Mouse (Mus musculus) intestine, postnatal 0 days (tissue): ENCODE data around the gene Map1lc3b. TPM values are rescaled to one million over a fixed set of nuclear protein-coding genes. Genes with fewer than 3 reads are reported as not detected.

ENCODE experiments used
- ATAC-seq: fragments of 200-750 bp; cut with Nextera tagmentation; 2 replicates; pipeline ENCODE4 v1.8.0; 2017; ENCODE audit warnings: mild to moderate bottlenecking, moderate TSS enrichment, moderate library complexity
- H3K27ac ChIP-seq: fragments of 300-500 bp; sonication (generic); 2 replicates; pipeline ENCODE4 v1.5.1; 2014; ENCODE audit warnings: mild to moderate bottlenecking, low read depth, low read length, moderate library complexity
- H3K27me3 ChIP-seq: fragments of 300-500 bp; sonication (generic); replicated peaks from 2 replicates; pipeline ENCODE4 v1.6.1; 2014; ENCODE audit warnings: low read length, mixed read lengths; ENCODE audit not compliant: control insufficient read depth, insufficient read depth
- H3K36me3 ChIP-seq: fragments of 300-500 bp; sonication (generic); 2 replicates; pipeline ENCODE4 v1.6.1; 2014; ENCODE audit warnings: mild to moderate bottlenecking, moderate library complexity; ENCODE audit not compliant: control insufficient read depth, insufficient read depth
- H3K4me1 ChIP-seq: fragments of 300-500 bp; sonication (generic); replicated peaks from 2 replicates; pipeline ENCODE4 v1.6.1; 2014; ENCODE audit warnings: antibody characterized with exemption, low read length, mixed read lengths; ENCODE audit not compliant: control insufficient read depth, insufficient read depth
- H3K4me2 ChIP-seq: fragments of 300-500 bp; sonication (generic); replicated peaks from 2 replicates; pipeline ENCODE4 v1.6.1; 2014; ENCODE audit warnings: low read depth, mild to moderate bottlenecking, moderate library complexity
- H3K4me3 ChIP-seq: fragments of 300-500 bp; sonication (generic); 2 replicates; pipeline ENCODE4 v1.5.1; 2014; ENCODE audit warnings: low read depth, low read length
- H3K9ac ChIP-seq: fragments of 300-500 bp; sonication (generic); 2 replicates; pipeline ENCODE4 v1.6.1; 2014; ENCODE audit warnings: mild to moderate bottlenecking, low read depth, low read length
- H3K9me3 ChIP-seq: fragments of 300-500 bp; sonication (generic); 2 replicates; pipeline ENCODE4 v1.6.1; 2016; ENCODE audit warnings: mixed run types; ENCODE audit not compliant: control insufficient read depth
- CTCF ChIP-seq: sonication (generic); IDR thresholded peaks from 2 replicates; pipeline ENCODE4 v1.5.1; 2016; ENCODE audit warnings: low read depth, mild to moderate bottlenecking, control low read depth, antibody characterized with exemption, moderate library complexity
- WGBS: fragments of 180-500 bp; shearing (Covaris S2); extraction: QIAGEN DNeasy Blood & Tissue Kit; methylation state at CpG from one replicate; pipeline ENCODE4 v1.1.7; 2014; 5-methylcytosine and 5-hydroxymethylcytosine counted together
- polyA plus RNA-seq: library from polyadenylated mRNA; unstranded; fragments of >200 nt; fragmentation: Nextera tagmentation; extraction: Ambion mirVana; gene quantifications from 2 replicates; pipeline ENCODE4 v1.2.1, GENCODE M21; 2015

The Map1lc3b gene
- polyA plus RNA-seq, 1 experiment from 2014 or later = 264 TPM

DNA sequence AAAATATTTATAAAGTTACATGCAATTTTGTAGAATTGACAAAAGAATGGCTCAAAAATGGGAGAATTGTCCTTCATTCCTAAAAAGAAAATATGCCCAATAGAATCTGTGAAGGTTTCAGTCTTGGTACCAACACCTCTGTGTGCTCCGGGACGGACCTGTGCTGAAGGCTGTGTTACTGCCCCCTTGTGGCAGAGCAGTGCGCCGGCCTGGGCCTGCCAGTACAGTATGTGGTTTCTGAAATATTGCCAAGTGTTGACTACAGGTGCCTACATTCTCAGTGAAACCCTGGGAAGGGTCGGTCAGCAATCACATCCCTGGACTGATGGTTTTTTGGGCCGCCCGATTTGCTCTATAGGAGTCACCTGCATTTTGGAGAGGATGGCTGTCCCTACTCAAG lies 8.7 kb downstream of the Map1lc3b start:
- Histone ChIP-seq H3K4me2 (no peak overlapping the region), H3K4me1 (no peaks in the 10 kb centered on the region), H3K9me3 (no peaks in the 10 kb centered on the region), H3K27ac (no peak overlapping the region), H3K9ac (no peak overlapping the region), H3K4me3 (no peak overlapping the region), H3K36me3 (peaks cover 74% of the 10 kb centered on the region), H3K27me3 (no peaks in the 10 kb centered on the region)
- ATAC-seq = peak; percentile 58
- TF ChIP-seq CTCF = peak; percentile 93
- 28% methylated on average over 7 of the region's 7 CpGs for WGBS

DNA sequence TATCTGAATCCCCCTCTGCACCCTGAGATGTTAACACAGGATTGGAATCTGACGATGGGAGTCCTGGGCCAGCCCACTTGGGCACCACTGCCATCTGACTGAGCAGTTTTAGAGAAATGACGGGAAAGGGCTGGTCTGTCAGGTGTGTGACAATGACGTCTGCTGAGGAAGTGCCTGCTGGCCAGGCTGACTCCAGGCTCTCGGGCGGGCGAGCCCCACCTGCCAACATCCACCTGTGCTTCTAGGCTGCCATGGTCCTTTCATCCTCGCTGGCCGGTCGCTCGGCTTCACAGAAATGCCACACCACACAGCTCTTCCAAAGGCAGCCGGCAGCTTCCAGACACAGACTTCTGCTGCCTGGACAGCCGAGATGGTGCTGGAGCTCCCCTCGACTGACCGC lies 9.7 kb downstream of the Map1lc3b start:
- Histone ChIP-seq H3K9ac (no peak overlapping the region), H3K9me3 (no peaks in the 10 kb centered on the region), H3K27ac (no peak overlapping the region), H3K4me3 (no peak overlapping the region), H3K36me3 (peaks cover 76% of the 10 kb centered on the region), H3K4me1 (no peaks in the 10 kb centered on the region), H3K27me3 (no peaks in the 10 kb centered on the region), H3K4me2 (no peak overlapping the region)
- ATAC-seq = no peak
- 85% methylated on average over 14 of the region's 14 CpGs for WGBS
- TF ChIP-seq CTCF = no peak

DNA sequence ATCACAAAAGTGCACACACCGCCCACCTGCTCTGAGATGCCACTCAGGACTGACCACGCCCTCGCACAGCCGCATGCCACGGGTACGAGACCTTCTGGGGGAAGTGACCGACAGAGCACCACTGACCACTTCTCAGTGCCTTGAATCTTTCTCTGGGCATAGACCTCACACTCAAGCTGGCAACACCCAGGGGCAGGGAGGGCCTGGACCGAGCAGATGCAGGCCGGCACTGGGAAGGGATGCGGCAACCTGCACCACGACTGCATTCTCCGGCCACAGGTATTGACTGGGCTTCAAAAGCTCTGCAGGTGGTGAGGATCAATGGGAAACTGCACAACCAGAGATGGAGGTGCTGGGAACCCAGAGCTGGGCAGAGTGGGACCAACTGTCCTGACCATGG lies 12.2 kb downstream of the Map1lc3b start:
- Histone ChIP-seq H3K9ac (no peak overlapping the region), H3K36me3 (peaks cover 79% of the 10 kb centered on the region), H3K9me3 (no peaks in the 10 kb centered on the region), H3K27ac (no peak overlapping the region), H3K27me3 (no peaks in the 10 kb centered on the region), H3K4me3 (no peak overlapping the region), H3K4me1 (no peaks in the 10 kb centered on the region), H3K4me2 (no peak overlapping the region)
- 93% methylated on average over 12 of the region's 12 CpGs for WGBS
- no peak for ATAC-seq
- no peak for TF ChIP-seq CTCF

DNA sequence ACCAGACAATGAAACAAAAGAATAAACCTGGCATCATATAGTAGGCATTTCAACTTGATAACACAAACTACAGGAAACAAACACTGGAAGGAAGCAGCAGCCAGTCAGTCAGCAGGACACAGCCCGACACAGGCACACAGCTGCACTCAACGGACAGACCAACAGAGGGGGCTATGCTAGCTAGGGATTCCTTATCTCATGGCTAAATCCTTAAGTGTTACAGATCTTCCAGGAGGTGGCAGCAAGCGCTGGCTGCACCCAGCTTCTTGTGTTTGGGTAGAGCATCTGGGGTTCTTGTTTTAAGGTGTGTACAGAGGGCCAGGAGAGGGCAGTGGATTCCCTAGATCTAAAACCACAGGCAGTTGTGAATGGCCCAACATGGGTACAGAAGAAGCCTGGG lies 12.7 kb downstream of the Map1lc3b start:
- 19% methylated on average over 3 of the region's 3 CpGs for WGBS
- peaks cover 74% of the 10 kb centered on the region for H3K36me3 ChIP-seq
- peak; percentile 50 for ATAC-seq

DNA sequence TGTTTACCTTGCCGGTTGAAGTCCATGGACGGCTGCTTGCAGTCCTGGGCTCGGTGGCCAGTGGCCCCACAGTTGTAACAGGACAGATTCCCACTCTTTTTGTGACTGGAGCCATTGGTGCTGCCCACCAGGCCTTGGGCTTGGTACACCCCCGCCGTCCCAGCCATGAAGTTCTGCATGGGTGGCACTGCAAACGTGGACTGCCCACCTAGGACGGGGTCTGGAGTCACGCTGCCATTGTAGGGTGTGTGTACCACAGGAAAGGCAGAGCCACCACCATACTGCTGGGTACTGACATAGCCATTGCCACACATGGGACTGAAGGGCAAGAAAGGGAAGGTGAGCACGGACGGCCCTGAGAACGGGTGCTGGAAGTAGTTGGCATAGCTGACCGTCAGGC lies 13.6 kb downstream of the Map1lc3b start:
- Histone ChIP-seq H3K9me3 (no peaks in the 10 kb centered on the region), H3K36me3 (peaks cover 78% of the 10 kb centered on the region)
- WGBS = 93% methylated on average over 12 of the region's 12 CpGs

More for the DNA sequence above, 12.7 kb downstream of the Map1lc3b start:
- peak; percentile 97 for TF ChIP-seq CTCF
- H3K27me3 ChIP-seq = no peaks in the 10 kb centered on the region
- H3K4me1 ChIP-seq = no peaks in the 10 kb centered on the region
- no peak overlapping the region for H3K9ac ChIP-seq
- H3K27ac ChIP-seq = no peak overlapping the region
- no peak overlapping the region for H3K4me2 ChIP-seq
- H3K9me3 ChIP-seq = no peaks in the 10 kb centered on the region
- no peak overlapping the region for H3K4me3 ChIP-seq

DNA sequence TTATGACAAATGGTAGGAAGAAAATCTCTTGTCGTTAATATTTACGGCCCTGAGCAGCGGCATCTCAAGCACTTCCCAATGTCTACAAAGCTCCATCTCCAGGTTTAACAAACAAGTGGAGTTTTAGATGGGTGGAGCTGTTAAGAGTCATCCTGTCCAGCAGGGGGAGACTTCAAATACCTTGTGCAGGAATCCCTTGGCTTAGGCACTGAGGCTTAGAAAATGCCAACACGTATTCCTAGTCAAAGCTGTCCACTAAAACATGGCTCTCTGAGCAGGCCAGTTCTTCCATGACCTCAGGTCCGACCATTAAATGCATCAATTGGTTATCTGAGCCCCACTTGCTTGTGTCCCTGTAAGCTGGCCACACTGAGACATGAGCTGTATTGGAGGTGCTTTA lies 17.5 kb downstream of the Map1lc3b start:
- H3K4me3 ChIP-seq = no peak overlapping the region
- no peaks in the 10 kb centered on the region for H3K27me3 ChIP-seq
- 83% methylated on average over 5 of the region's 5 CpGs for WGBS
- no peak overlapping the region for H3K27ac ChIP-seq
- peak; percentile 75 for TF ChIP-seq CTCF
- no peaks in the 10 kb centered on the region for H3K9me3 ChIP-seq
- no peak for ATAC-seq
- peaks cover 72% of the 10 kb centered on the region for H3K36me3 ChIP-seq
- H3K4me2 ChIP-seq = no peak overlapping the region
- H3K9ac ChIP-seq = no peak overlapping the region
- no peaks in the 10 kb centered on the region for H3K4me1 ChIP-seq

More for the DNA sequence above, 13.6 kb downstream of the Map1lc3b start:
- H3K9ac ChIP-seq = no peak overlapping the region
- H3K4me1 ChIP-seq = no peaks in the 10 kb centered on the region
- no peak for TF ChIP-seq CTCF
- H3K27me3 ChIP-seq = no peaks in the 10 kb centered on the region
- no peak overlapping the region for H3K4me2 ChIP-seq
- no peak overlapping the region for H3K4me3 ChIP-seq
- peak overlapping the region; percentile 21; the same call in 1 of the 2 replicates for H3K27ac ChIP-seq
- ATAC-seq = no peak

DNA sequence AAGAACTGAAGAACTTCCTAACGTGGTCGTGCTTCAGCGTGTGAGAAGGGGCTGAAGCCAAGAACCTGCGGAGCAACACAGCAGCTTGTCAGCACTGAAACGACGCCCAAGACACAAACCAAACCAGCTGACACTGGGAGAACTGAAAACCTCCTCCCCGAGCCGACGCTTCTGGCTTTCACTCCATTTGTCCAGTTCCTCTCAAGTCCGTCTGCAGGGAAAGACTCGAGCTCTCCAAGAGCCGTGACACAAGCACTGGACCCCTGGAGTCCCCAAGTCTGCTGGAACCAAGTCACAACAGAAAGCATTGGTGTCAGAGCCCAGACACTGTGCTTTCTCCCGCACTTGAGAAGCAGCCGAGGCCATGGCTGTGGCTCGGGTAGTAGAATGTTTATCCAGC lies 19.1 kb downstream of the Map1lc3b start:
- H3K9ac ChIP-seq = no peak overlapping the region
- H3K9me3 ChIP-seq = no peaks in the 10 kb centered on the region
- TF ChIP-seq CTCF = no peak
- no peak overlapping the region for H3K4me2 ChIP-seq
- no peak for ATAC-seq
- no peaks in the 10 kb centered on the region for H3K27me3 ChIP-seq
- H3K4me3 ChIP-seq = no peak overlapping the region
- peaks cover 65% of the 10 kb centered on the region for H3K36me3 ChIP-seq
- H3K27ac ChIP-seq = no peak overlapping the region
- no peaks in the 10 kb centered on the region for H3K4me1 ChIP-seq
- 89% methylated on average over 15 of the region's 15 CpGs for WGBS
